Mouse (Mus musculus) 3134 (cell line): ENCODE data around the gene Mcl1.

Experiments
- DNase-seq: peaks from one replicate; pipeline ENCODE4 v3.0.0-alpha.2; 2011; ENCODE audit warnings: low spot score; ENCODE audit not compliant: insufficient read length; ENCODE audit errors: extremely low read depth

Mcl1 gene

GRCm38 (mm10) chr3:95703276-95703675 is 44.7 kb downstream of the Mcl1 start:
- DNase-seq = no peak

DNA sequence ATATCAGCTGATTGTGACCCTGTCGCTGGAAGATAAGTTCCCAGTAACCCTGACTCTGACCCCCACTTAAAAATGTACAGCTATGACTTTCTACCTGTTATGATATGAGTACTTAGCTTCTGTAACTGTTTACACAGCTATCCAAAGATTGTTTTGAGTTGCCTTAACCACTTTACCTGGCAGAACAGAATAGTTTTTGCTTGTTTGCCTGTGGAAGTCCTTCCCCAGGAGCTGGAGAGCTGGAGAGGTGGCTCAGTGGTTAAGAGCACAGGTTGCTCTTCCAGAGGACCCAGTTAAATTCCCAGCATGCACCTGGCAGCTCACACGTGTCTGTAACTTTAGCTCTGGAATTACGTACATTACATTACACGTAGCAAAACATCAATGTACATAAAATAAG is 46.0 kb downstream of the Mcl1 start:
- DNase-seq = no peak

- no peak for DNase-seq
Observed at GRCm38 (mm10) chr3:95706273-95706672, 47.7 kb downstream of the Mcl1 start.

DNA sequence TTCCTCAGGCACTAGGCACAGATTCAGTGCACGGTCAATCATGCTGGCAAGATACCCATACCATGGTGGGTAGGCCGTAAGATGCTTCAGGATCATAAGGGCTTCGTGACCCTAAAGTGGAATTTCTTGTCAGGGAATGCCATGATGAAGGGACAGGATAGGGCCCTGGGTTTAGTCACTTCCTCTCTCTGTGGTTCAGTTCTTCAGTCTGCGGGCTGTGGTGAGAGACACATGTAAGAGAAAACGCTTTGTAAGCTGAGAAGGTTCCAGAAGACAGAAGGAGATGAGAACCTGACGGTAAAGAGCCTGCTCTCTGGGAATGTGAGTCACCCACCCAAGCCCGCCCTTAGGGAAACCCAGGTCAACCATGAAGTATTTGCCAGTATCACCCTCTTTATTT is 48.9 kb downstream of the Mcl1 start:
- DNase-seq = peak; percentile 52

DNA sequence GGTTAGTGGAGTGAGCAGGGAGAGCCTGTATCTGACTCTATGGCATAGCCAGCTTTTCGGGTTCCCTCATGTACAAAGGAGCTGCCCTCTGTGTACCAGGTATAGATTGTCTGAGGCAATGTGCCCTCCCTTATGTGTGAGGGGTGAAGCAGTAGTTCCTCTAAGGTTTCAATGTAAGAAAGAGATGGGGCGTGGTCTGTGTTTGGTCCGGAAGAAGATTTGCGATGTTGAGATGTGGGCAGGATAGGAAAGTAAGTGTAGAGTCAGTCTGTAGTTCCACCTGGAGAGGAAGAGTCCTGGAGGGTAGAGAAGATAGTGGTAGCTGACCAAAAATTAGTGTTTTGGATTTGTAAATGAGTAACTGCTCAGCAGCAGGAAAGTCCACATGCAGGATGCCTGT is 50.5 kb downstream of the Mcl1 start:
- no peak for DNase-seq

DNA sequence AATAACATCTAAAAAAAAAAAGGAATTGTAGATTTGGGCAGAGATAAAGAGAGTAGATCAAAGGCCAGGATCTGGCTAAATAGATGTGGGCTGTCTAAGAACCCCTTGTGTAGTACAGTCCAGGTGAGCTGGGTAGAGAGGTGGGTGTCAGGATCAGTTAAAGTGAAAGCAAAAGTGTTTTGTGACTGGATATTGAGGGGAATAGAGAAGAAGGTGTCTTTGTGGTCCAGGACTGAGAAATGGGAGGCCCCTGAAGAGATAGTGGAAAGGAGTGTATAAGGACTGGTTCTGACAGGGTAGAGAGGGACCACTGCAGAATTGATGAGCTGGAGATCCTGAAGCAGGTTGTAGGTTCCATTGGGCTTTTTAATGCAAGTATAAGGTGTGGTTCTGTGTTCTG is 51.4 kb downstream of the Mcl1 start:
- no peak for DNase-seq
